Mouse (Mus musculus) ovary, adult 18-20 months (tissue): ENCODE data around the gene Boc.

Experiments used
- DNase-seq: peaks from one replicate; pipeline ENCODE4 v3.0.0; 2022; ENCODE audit warnings: low spot score, mixed read lengths

Boc gene

GRCm38 (mm10) chr16:44552726-44553125 is 6.0 kb downstream of the Boc start:
- DNase-seq: no peak

- no peak for DNase-seq
Observed at GRCm38 (mm10) chr16:44552036-44552435, 6.7 kb downstream of the Boc start.

GRCm38 (mm10) chr16:44551491-44551890 is 7.2 kb downstream of the Boc start:
- DNase-seq: no peak

GRCm38 (mm10) chr16:44550843-44551242 is 7.9 kb downstream of the Boc start:
- no peak for DNase-seq

- DNase-seq: no peak
Observed at GRCm38 (mm10) chr16:44549867-44550679, 8.6 kb downstream of the Boc start.

GRCm38 (mm10) chr16:44549381-44549780 is 9.3 kb downstream of the Boc start:
- DNase-seq: peak; percentile 42

GRCm38 (mm10) chr16:44547976-44548375 is 10.7 kb downstream of the Boc start:
- no peak for DNase-seq

GRCm38 (mm10) chr16:44546831-44547230 is 11.9 kb downstream of the Boc start:
- no peak for DNase-seq

GRCm38 (mm10) chr16:44545939-44546338 is 12.8 kb downstream of the Boc start:
- DNase-seq: no peak

- no peak for DNase-seq
Observed at GRCm38 (mm10) chr16:44545153-44545552, 13.5 kb downstream of the Boc start.

- DNase-seq: no peak
Observed at GRCm38 (mm10) chr16:44543098-44543497, 15.6 kb downstream of the Boc start.

GRCm38 (mm10) chr16:44542029-44542690 is 16.5 kb downstream of the Boc start:
- DNase-seq: peak; percentile 41

GRCm38 (mm10) chr16:44539611-44540010 is 19.1 kb downstream of the Boc start:
- no peak for DNase-seq

- no peak for DNase-seq
Observed at GRCm38 (mm10) chr16:44538401-44539395, 20.0 kb downstream of the Boc start.

GRCm38 (mm10) chr16:44534122-44534521 is 24.6 kb downstream of the Boc start:
- DNase-seq: no peak

GRCm38 (mm10) chr16:44533522-44533921 is 25.2 kb downstream of the Boc start:
- DNase-seq: no peak

- no peak for DNase-seq
Observed at GRCm38 (mm10) chr16:44532851-44533250, 25.8 kb downstream of the Boc start.

GRCm38 (mm10) chr16:44531239-44531797 is 27.4 kb downstream of the Boc start:
- DNase-seq: no peak

- no peak for DNase-seq
Observed at GRCm38 (mm10) chr16:44530829-44531228, 27.9 kb downstream of the Boc start.

GRCm38 (mm10) chr16:44530191-44530590 is 28.5 kb downstream of the Boc start:
- no peak for DNase-seq

GRCm38 (mm10) chr16:44529691-44530090 is 29.0 kb downstream of the Boc start:
- DNase-seq: no peak

- no peak for DNase-seq
Observed at GRCm38 (mm10) chr16:44528955-44529354, 29.7 kb downstream of the Boc start.
